Mouse (Mus musculus) midbrain, embryonic 10.5 days (tissue): Measurements from ENCODE around the gene Rasa3. TPM values are rescaled to one million over a fixed set of nuclear protein-coding genes. Genes with fewer than 3 reads are reported as not detected.

Source experiments
- DNase-seq: peaks from one replicate; pipeline ENCODE4 v3.0.0-alpha.2; 2017; ENCODE audit warnings: low spot score
- H3K27ac ChIP-seq: fragments of 300-500 bp; sonication (generic); replicated peaks from 2 replicates; pipeline ENCODE4 v1.5.1; 2016; ENCODE audit warnings: mild to moderate bottlenecking
- H3K27me3 ChIP-seq: fragments of 300-500 bp; sonication (generic); 2 replicates; pipeline ENCODE4 v1.6.1; 2016; ENCODE audit warnings: low read depth, mild to moderate bottlenecking; ENCODE audit not compliant: poor library complexity, severe bottlenecking
- H3K36me3 ChIP-seq: fragments of 300-500 bp; sonication (generic); 2 replicates; pipeline ENCODE4 v1.6.1; 2016; ENCODE audit warnings: mild to moderate bottlenecking, moderate library complexity
- H3K4me1 ChIP-seq: fragments of 300-500 bp; sonication (generic); 2 replicates; pipeline ENCODE4 v1.6.1; 2016
- H3K4me3 ChIP-seq: fragments of 300-500 bp; sonication (generic); 2 replicates; pipeline ENCODE4 v1.5.1; 2016; ENCODE audit warnings: mild to moderate bottlenecking, moderate library complexity
- H3K9me3 ChIP-seq: fragments of 300-500 bp; sonication (generic); replicated peaks from 2 replicates; pipeline ENCODE4 v1.6.1; 2016; ENCODE audit warnings: mild to moderate bottlenecking
- WGBS: fragments of 180-500 bp; shearing (Covaris S2); methylation state at CpG from one replicate; pipeline ENCODE4 v1.1.7; 2016; 5-methylcytosine and 5-hydroxymethylcytosine counted together
- polyA plus RNA-seq: library from polyadenylated mRNA; unstranded; fragments of >200 nt; fragmentation: Nextera tagmentation; extraction: Ambion mirVana; gene quantifications from 2 replicates; pipeline ENCODE4 v1.2.1, GENCODE M21; 2016

The Rasa3 gene
- 27.4 and 28.9 TPM in 2 replicates for polyA plus RNA-seq

DNA sequence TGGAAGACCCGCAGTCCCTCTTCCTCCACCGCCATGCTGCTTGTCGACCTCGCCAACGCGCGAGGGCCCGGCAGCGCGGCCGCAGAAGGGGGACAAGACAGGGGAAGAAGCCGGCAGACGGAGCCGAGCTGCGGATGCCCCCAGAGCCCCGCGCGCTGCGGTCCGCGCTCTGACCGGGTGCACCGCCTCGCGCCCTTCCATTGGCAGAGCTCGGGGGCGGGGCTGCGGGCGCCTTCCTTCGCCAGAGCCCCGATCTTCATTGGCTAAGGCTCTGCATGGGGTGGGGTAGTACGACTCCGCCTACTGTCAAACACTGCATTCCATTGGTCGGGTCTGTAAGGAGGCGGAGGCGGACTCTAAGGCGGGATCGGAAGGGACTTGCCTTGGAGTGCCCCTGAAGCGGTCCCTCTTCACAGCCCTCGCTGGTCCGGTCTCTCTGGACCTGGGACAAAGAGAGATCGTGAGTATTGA, at the start of gene Rasa3:
Gene Rasa3 (minus strand): TSS at position 191 of the 471 bp plus-strand sequence.
- peaks cover 27% of the 10 kb centered on the region for H3K27me3 ChIP-seq
- no peaks in the 10 kb centered on the region for H3K36me3 ChIP-seq
- H3K27ac ChIP-seq, result peak within 1 kb of the TSS; percentile 89
- peak within 1 kb of the TSS; percentile 81 for H3K4me3 ChIP-seq
- peak; percentile 94 for DNase-seq
- no peaks in the 10 kb centered on the region for H3K9me3 ChIP-seq
- WGBS, result under 1% methylated on average over 42 of the region's 42 CpGs
- H3K4me1 ChIP-seq, result peaks cover 33% of the 10 kb centered on the region

DNA sequence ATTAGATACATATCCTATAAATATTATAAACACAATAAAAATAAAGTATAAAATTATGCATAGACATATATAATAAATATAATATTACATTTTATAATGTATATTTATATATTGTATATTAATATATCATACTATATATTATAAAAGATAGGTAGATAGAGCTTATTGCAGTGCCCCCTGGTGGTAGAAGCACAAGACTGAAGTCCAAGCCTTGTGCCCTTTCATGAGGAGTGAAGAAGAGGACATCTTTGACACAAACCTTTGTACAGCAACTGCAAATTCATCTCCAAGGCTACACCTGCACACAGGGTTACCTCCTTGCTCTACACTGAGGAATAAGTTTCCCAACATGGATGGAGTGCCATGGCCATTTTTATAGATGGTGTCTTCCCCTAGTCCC, 48.3 kb upstream of the Rasa3 start:
- Histone ChIP-seq H3K4me1 (no peaks in the 10 kb centered on the region), H3K9me3 (no peaks in the 10 kb centered on the region)
- DNase-seq, result peak; percentile 34

DNA sequence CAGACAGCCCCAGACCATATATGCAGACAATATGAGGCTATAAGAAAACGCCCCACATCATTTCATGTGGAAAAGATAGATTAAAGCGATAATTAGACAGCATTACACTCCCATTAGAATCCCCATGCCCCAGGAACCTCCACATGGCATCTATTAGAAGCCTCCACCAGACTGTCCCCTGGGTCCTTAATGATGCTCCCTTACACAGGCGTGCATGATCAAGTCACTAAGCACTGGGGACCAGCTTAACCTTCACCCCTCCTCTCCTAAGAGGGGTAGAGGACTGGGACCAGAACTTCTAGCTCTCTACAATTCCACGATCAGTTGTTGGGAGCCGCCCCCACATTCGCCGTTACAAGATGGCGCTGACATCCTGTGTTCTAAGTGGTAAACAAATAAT, 41.6 kb upstream of the Rasa3 start:
- Histone ChIP-seq H3K36me3 (no peaks in the 10 kb centered on the region), H3K27me3 (no peaks in the 10 kb centered on the region), H3K9me3 (no peaks in the 10 kb centered on the region), H3K27ac (no peak overlapping the region), H3K4me1 (no peaks in the 10 kb centered on the region), H3K4me3 (no peak overlapping the region)
- DNase-seq, result no peak
- WGBS, result 96% methylated on average over 8 of the region's 8 CpGs

More for the DNA sequence above, 48.3 kb upstream of the Rasa3 start:
- H3K4me3 ChIP-seq, result no peak overlapping the region
- H3K27me3 ChIP-seq, result no peaks in the 10 kb centered on the region
- H3K27ac ChIP-seq, result no peak overlapping the region
- no peaks in the 10 kb centered on the region for H3K36me3 ChIP-seq

DNA sequence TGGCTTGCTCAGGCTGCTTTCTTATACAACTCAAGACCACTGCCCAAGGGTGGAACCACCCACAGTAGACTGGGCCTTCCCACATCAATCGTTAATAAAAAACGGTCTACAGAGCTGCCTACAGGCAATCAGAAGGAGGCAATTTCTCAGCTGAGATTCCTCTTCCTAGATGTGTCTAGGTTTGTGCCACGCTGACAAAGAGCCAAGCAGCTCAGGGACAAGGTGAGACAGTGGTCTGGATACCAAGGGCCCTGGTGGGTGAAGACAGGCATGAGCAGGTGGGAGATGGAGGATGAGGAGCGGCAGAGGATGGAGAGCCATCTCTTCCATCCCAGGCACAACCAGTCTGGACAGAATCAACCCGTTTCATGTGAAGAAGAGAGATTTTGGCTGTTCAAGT, 31.1 kb upstream of the Rasa3 start:
- no peak for DNase-seq
- H3K9me3 ChIP-seq, result 0 out of 2 replicates have a peak, but pooled peaks cover 5% of the 10 kb centered on the region
- 89% methylated on average over 5 of the region's 5 CpGs for WGBS
- 0 out of 2 replicates have a peak, but pooled peaks cover 3% of the 10 kb centered on the region for H3K36me3 ChIP-seq
- H3K4me1 ChIP-seq, result peaks cover 18% of the 10 kb centered on the region
- no peak overlapping the region for H3K27ac ChIP-seq
- no peaks in the 10 kb centered on the region for H3K27me3 ChIP-seq
- no peak overlapping the region for H3K4me3 ChIP-seq

DNA sequence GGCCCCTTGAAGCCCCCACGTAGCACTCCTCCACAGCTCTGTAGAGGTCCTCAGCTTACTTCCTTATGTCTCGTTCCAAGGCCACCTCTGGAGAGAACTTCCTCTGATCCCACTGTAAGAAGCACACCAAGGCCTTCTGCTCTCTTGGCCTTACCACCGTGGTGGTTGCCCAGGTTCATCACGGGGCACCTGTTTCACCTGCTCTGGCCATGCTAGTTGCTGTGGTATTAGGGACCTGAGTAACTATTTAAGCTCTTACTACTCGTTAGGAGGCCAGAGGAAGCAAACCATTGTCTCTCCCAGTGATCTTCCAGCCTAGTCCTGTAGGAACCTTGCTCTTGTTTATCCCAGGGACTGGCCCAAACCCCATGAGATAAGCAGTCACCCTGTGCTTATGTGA, 29.5 kb upstream of the Rasa3 start:
- H3K9me3 ChIP-seq, result 0 out of 2 replicates have a peak, but pooled peaks cover 5% of the 10 kb centered on the region
- no peak overlapping the region for H3K4me3 ChIP-seq
- 0 out of 2 replicates have a peak, but pooled peaks cover 3% of the 10 kb centered on the region for H3K36me3 ChIP-seq
- DNase-seq, result no peak
- peaks cover 28% of the 10 kb centered on the region for H3K4me1 ChIP-seq
- WGBS, result 88% methylated on average over 5 of the region's 5 CpGs
- H3K27me3 ChIP-seq, result no peaks in the 10 kb centered on the region
- peak overlapping the region; percentile 86 for H3K27ac ChIP-seq

DNA sequence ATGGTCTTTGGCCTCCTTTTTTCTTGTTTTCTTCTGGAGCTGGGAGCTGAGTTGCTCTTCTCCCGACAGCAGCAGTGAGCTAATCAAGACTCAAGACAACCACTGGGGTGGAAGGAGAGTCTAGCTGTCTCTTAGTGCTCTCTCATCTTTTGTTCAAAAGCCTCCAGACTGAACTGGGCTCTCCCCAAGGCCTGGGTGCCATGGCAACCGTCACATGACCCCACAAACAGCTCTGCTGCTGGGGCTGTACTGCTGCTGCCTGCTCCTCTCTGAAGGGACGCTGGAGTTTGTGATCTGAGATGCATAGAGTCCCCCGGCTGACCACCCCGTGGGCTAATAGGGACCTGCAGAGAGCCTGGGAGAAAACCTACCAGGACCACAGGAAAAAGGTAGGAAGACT, 28.3 kb upstream of the Rasa3 start, which contains the start of gene Cfap97d2:
Gene Cfap97d2 (plus strand): TSS at position 222 of the 400 bp plus-strand sequence.
- Histone ChIP-seq H3K27ac (peak within 1 kb of the TSS; percentile 86), H3K36me3 (0 out of 2 replicates have a peak, but pooled peaks cover 3% of the 10 kb centered on the region), H3K4me3 (peak within 1 kb of the TSS; percentile 41), H3K9me3 (0 out of 2 replicates have a peak, but pooled peaks cover 5% of the 10 kb centered on the region), H3K27me3 (no peaks in the 10 kb centered on the region), H3K4me1 (peaks cover 28% of the 10 kb centered on the region)
- DNase-seq, result peak; percentile 93
- WGBS, result 8% methylated on average over 5 of the region's 5 CpGs

DNA sequence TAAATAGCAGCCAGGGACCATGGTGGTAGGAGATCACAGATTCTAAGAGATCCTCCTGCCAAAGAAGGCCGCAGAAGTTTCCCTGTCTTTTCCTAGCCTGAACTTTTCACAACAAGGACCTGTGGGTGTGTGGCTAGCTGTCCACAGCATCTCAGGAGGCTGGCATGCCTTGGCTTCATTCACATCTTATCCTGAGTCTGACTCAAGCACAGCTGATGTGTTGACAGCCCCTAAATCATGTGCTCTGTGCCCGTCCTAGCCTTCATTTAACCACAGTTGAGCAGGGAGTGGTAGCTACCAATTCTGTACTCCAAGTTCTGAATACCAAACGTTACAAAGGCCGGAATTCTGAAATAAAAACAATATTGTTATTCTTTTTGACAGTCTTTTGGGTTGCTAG, 26.9 kb upstream of the Rasa3 start:
- peaks cover 28% of the 10 kb centered on the region for H3K4me1 ChIP-seq
- 0 out of 2 replicates have a peak, but pooled peaks cover 3% of the 10 kb centered on the region for H3K36me3 ChIP-seq
- DNase-seq, result no peak
- H3K27me3 ChIP-seq, result no peaks in the 10 kb centered on the region
- WGBS, result 91% methylated on average over 4 of the region's 4 CpGs
- H3K9me3 ChIP-seq, result no peaks in the 10 kb centered on the region
- H3K4me3 ChIP-seq, result no peak overlapping the region
- no peak overlapping the region; the same call in 1 of the 2 replicates for H3K27ac ChIP-seq

DNA sequence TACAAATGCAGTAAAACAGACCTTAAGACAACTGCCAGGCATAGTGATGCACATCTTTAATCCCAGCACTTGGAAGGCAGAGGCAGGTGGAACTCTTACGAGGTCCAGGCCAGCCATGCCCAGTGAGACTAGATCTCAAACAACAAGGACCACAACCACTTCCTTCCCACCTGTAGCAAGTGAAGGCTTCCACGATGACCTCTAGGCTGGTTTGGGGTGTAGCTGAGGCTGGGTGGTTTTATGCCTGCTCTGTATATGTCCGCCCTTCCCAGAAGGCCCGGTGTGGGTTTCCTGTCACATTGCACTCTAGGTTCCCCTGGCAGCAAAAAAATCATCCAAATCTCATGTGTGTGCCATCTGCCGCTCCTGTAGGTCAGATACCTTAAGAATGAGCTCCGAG, 26.4 kb upstream of the Rasa3 start:
- Histone ChIP-seq H3K27ac (0 out of 2 replicates have a peak overlapping the region, but pooled peaks have one; percentile 46), H3K4me3 (no peak overlapping the region), H3K36me3 (0 out of 2 replicates have a peak, but pooled peaks cover 3% of the 10 kb centered on the region), H3K4me1 (peaks cover 28% of the 10 kb centered on the region), H3K9me3 (no peaks in the 10 kb centered on the region), H3K27me3 (no peaks in the 10 kb centered on the region)
- 95% methylated on average over 6 of the region's 6 CpGs for WGBS
- no peak for DNase-seq

DNA sequence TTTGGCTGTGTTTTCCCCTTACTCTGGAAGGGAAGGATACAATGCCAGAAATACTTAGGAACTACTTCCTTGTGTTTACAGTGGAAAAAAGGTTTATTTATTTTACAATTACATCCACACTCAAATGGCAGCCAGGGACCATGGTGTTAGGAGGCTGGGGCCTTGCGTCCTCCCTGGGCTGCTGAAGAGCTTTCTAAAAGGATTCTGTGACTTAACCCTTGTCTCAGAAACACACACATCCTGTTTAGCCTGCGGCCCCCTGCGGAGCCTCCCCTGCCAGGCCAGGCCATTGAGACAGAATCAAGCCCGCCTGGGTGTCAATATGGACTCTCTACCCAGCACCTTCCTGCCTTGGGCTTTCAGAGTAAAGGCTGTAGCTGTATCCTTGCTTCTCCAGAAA, 25.4 kb upstream of the Rasa3 start:
- no peaks in the 10 kb centered on the region for H3K27me3 ChIP-seq
- no peaks in the 10 kb centered on the region for H3K9me3 ChIP-seq
- H3K36me3 ChIP-seq, result no peaks in the 10 kb centered on the region
- H3K4me1 ChIP-seq, result peaks cover 28% of the 10 kb centered on the region
- WGBS, result 57% methylated on average over 4 of the region's 4 CpGs
- H3K27ac ChIP-seq, result peak overlapping the region; percentile 46; the same call in 1 of the 2 replicates
- H3K4me3 ChIP-seq, result no peak overlapping the region
- no peak for DNase-seq

DNA sequence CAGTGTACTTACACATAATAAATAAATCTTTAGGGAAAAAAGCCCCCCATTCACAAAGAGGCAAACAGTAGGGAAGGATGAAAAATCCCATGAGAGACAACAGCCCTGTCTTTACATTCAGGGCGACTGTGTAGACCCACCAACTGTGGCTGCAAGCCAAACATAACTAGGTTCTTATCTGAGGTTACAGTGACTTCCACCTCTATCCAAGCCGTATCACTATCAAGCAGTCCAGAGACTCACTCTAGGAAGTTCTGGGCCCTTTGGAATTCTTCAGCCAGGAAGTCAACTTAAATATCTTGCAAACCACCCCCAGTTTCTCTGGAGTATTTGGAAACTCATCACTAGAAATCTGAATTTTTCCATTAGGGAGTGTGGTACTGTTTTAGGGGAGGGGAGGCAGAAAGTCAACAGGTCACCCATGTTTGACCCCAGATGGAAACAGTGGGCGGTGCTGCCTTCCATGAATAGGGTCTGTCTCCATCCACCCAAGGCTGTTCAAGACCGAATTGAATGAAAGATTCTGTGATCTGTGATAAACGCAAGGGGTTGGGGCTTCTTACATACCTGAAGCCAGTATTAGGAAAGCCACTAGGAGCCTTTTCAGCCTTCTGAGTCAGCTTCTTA, 22.0 kb upstream of the Rasa3 start:
- DNase-seq, result no peak
- H3K36me3 ChIP-seq, result no peaks in the 10 kb centered on the region
- H3K4me1 ChIP-seq, result peaks cover 34% of the 10 kb centered on the region
- H3K4me3 ChIP-seq, result no peak overlapping the region
- H3K27ac ChIP-seq, result no peak overlapping the region
- H3K9me3 ChIP-seq, result no peaks in the 10 kb centered on the region
- H3K27me3 ChIP-seq, result no peaks in the 10 kb centered on the region
- 81% methylated on average over 5 of the region's 5 CpGs for WGBS

DNA sequence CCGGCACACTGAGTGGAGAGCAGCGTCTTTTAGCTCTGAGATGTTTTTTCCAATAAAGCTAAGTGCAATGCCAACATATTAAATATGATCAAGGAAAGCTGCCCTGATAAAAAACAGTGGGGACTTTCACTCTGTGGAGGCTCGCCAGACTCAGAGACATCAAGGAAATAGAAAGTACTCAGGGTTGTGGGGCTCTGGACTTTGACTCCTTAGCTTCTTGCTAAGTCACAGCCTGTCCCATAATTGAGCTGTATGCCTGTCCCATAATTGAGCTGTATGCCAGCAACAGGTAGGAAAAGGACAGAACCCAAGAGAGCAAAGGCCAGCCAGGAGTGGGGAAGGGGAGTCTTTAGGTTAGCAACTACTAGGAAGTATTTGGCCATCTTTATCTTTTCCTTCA, 20.9 kb upstream of the Rasa3 start:
- no peaks in the 10 kb centered on the region for H3K9me3 ChIP-seq
- H3K4me1 ChIP-seq, result peaks cover 34% of the 10 kb centered on the region
- 85% methylated on average over 3 of the region's 3 CpGs for WGBS
- no peak overlapping the region for H3K27ac ChIP-seq
- H3K4me3 ChIP-seq, result no peak overlapping the region
- DNase-seq, result no peak
- H3K36me3 ChIP-seq, result no peaks in the 10 kb centered on the region
- H3K27me3 ChIP-seq, result no peaks in the 10 kb centered on the region

DNA sequence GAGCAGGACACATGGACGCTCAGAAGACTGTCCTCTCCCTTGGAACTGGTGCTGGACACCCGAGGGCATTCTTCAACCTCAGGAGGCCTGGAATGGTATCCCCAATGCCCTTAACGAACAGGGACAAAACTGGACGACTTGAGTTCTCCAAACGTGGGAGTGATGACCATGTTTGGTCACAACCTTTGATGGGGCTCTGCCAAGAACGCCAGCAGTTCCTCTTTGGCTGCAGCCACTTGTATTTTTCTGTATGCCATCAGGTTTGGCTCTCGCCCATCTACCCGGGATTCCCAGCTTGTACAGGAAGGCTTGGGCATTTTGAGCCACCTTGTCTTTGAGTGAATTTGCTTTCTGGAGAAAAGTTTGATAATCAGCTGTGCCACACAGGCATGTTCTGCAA, 20.3 kb upstream of the Rasa3 start:
- no peaks in the 10 kb centered on the region for H3K9me3 ChIP-seq
- WGBS, result 84% methylated on average over 8 of the region's 8 CpGs
- H3K4me1 ChIP-seq, result peaks cover 33% of the 10 kb centered on the region
- DNase-seq, result no peak
- H3K27me3 ChIP-seq, result no peaks in the 10 kb centered on the region
- H3K36me3 ChIP-seq, result no peaks in the 10 kb centered on the region
- no peak overlapping the region for H3K27ac ChIP-seq
- H3K4me3 ChIP-seq, result no peak overlapping the region

DNA sequence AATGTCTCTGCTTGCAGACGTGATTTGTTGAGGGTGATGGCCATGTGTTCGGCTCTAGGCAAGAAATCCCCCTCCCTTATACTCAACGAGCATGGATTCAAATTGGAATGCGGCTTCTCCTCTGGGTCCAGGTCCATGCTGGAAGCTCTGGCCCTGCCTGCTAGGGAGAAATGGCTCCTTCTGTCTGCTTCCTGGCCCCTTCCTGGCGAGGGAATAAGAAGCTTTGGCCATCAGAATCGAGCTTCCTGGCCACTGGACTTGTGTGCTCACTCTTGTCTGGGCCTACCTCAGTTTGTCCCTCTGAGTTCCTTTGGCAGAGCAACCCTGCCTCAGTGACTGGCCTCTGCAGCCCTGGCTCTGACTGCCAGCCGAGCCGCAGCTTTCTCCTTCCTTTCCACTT, 19.8 kb upstream of the Rasa3 start:
- Histone ChIP-seq H3K36me3 (no peaks in the 10 kb centered on the region), H3K9me3 (no peaks in the 10 kb centered on the region), H3K27me3 (no peaks in the 10 kb centered on the region), H3K4me1 (peaks cover 33% of the 10 kb centered on the region), H3K4me3 (no peak overlapping the region), H3K27ac (peak overlapping the region; percentile 29; the same call in 1 of the 2 replicates)
- WGBS, result 80% methylated on average over 8 of the region's 8 CpGs
- DNase-seq, result no peak
